Mouse (Mus musculus) urinary bladder, postnatal 14 days (tissue): ENCODE results near the gene Mtcl1.
"Not testable (repeated sequence)": the region's sequence is repeated elsewhere in the genome, so short reads cannot be mapped to it uniquely, and the experiment has no call there.

Experiments
- DNase-seq: peaks from one replicate; pipeline ENCODE4 v3.0.0; 2021; ENCODE audit warnings: low spot score

The Mtcl1 gene

GRCm38 (mm10) chr17:66447978-66448377 is 1.6 kb downstream of the Mtcl1 start:
- peak; percentile 25 for DNase-seq

GRCm38 (mm10) chr17:66447007-66447312 is 2.6 kb downstream of the Mtcl1 start:
- DNase-seq = no peak

- DNase-seq = no peak
Observed at GRCm38 (mm10) chr17:66446196-66447006, 3.1 kb downstream of the Mtcl1 start.

GRCm38 (mm10) chr17:66444059-66444700 is 5.4 kb downstream of the Mtcl1 start:
- DNase-seq = no peak

GRCm38 (mm10) chr17:66439888-66440287 is 9.7 kb downstream of the Mtcl1 start:
- DNase-seq = no peak

GRCm38 (mm10) chr17:66439051-66439753 is 10.3 kb downstream of the Mtcl1 start:
- DNase-seq = peak; percentile 10

- no peak for DNase-seq
Observed at GRCm38 (mm10) chr17:66438137-66438536, 11.4 kb downstream of the Mtcl1 start.

GRCm38 (mm10) chr17:66436811-66437210 is 12.7 kb downstream of the Mtcl1 start:
- no peak for DNase-seq

GRCm38 (mm10) chr17:66435982-66436381 is 13.6 kb downstream of the Mtcl1 start:
- no peak for DNase-seq

GRCm38 (mm10) chr17:66435007-66435406 is 14.5 kb downstream of the Mtcl1 start:
- no peak for DNase-seq

GRCm38 (mm10) chr17:66434566-66434965 is 15.0 kb downstream of the Mtcl1 start:
- no peak for DNase-seq

- not testable (repeated sequence) for DNase-seq
Observed at GRCm38 (mm10) chr17:66424601-66425000, 24.9 kb downstream of the Mtcl1 start.

GRCm38 (mm10) chr17:66419421-66419820 is 30.1 kb downstream of the Mtcl1 start:
- no peak for DNase-seq

- no peak for DNase-seq
Observed at GRCm38 (mm10) chr17:66417748-66418147, 31.8 kb downstream of the Mtcl1 start.

GRCm38 (mm10) chr17:66417329-66417728 is 32.2 kb downstream of the Mtcl1 start:
- no peak for DNase-seq

- DNase-seq = no peak
Observed at GRCm38 (mm10) chr17:66416841-66417313, 32.7 kb downstream of the Mtcl1 start.

GRCm38 (mm10) chr17:66416436-66416835 is 33.1 kb downstream of the Mtcl1 start:
- no peak for DNase-seq

GRCm38 (mm10) chr17:66414331-66414730 is 35.2 kb downstream of the Mtcl1 start:
- no peak for DNase-seq

GRCm38 (mm10) chr17:66412155-66412970 is 37.2 kb downstream of the Mtcl1 start:
- no peak for DNase-seq

GRCm38 (mm10) chr17:66410884-66411426 is 38.6 kb downstream of the Mtcl1 start:
- DNase-seq = no peak

- no peak for DNase-seq
Observed at GRCm38 (mm10) chr17:66409070-66409605, 40.4 kb downstream of the Mtcl1 start.
